ENCODE assay signal across 27 mouse cellular contexts in the genomic region with DNA sequence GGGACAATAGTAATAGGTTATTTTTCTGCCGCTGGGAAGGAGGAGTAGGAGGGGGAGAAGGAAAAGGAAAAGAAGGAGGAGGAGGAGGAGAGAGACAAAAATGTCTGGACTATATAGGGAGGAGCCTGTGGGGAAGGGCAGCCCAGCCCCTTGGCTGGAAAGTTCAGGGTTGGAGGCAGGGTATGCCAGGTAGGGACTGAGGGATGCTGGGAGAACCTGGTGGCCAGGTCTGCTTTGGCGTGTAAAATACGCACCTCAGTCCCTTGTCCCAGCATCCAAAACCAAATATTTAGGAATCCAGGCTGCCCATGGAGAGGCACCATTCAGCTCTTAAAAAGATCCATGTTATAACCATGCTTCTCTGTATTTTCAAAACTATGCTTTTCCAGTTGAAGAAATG. TPM values are rescaled to one million over a fixed set of nuclear protein-coding genes. Genes with fewer than 3 reads are reported as not detected.
A peak's percentile ranks its signal among the peaks of the same experiment; 100 is the strongest.
DNase-seq lines count a peak whose midpoint lies in the region; ATAC-seq and TF ChIP-seq lines count a peak whose summit lies in the region.
"Had no signal": no experiment of that assay in that cellular context is flagged by ENCODE, and none has a peak within 500 bp of the region (broad histone marks: within the 10 kb centered on the region; RNA-seq: fewer than 3 reads in every experiment).

No protein-coding gene starts in this region.

- DNase-seq in cerebellum, adult 11-12 months = peak; percentile 43
- no peak for DNase-seq in cerebellum, adult 11 months
- DNase-seq in spleen, adult 2 months (ENCODE audit: low read depth in 1 of 2, low spot score in 2 of 2) = no peak
- no peak for DNase-seq in spleen, adult 12 weeks (ENCODE audit: low spot score)
- no peak for DNase-seq in stomach, postnatal 0 days (ENCODE audit: low spot score)
- no peak for DNase-seq in adrenal gland, adult 2 months
- DNase-seq in ovary, postnatal 10 days (ENCODE audit: low spot score) = no peak
- DNase-seq: adrenal gland, postnatal 25 days; cerebellum, adult 2 months; gastrocnemius, adult 2 months; kidney, adult 9 months; kidney, postnatal 36 days; layer of hippocampus, adult 9-11 months; lung, postnatal 14 days; midbrain, embryonic 14.5 days; right cerebral cortex, postnatal 14 days had no signal

- peak overlapping the region; percentile 71 for H3K27ac ChIP-seq in spleen, adult 2 months (ENCODE audit: insufficient read depth, low read length)
- 0 out of 2 replicates have a peak overlapping the region, but pooled peaks have one; percentile 1 for H3K27ac ChIP-seq in stomach, postnatal 0 days (replicated peaks)
- no peak overlapping the region for H3K27ac ChIP-seq in forebrain, embryonic 13.5 days
- H3K27ac ChIP-seq: gastrocnemius, adult 2 months; hindbrain, embryonic 13.5 days; intestine, embryonic 15.5 days; limb, embryonic 15.5 days had no signal

- H3K9ac ChIP-seq in stomach, postnatal 0 days (ENCODE audit: low read length) = no peak overlapping the region
- no peak overlapping the region for H3K9ac ChIP-seq in forebrain, embryonic 13.5 days
- H3K9ac ChIP-seq: hindbrain, embryonic 13.5 days; intestine, embryonic 15.5 days; limb, embryonic 15.5 days had no signal

- 57% methylated on average over 3 of the region's 3 CpGs for WGBS in spleen, adult 2 months
- WGBS in stomach, postnatal 0 days = 57% methylated on average over 3 of the region's 3 CpGs
- WGBS in forebrain, embryonic 13.5 days = 91% methylated on average over 3 of the region's 3 CpGs

- no peak for TF ChIP-seq CTCF in spleen, adult 2 months (IDR thresholded peaks at IDR 0.05; ENCODE audit: extremely low read depth, insufficient read depth, insufficient read length, insufficient replicate concordance)
- TF ChIP-seq CTCF in stomach, postnatal 0 days (IDR thresholded peaks at IDR 0.05; ENCODE audit: low read depth) = no peak

- no peak for TF ChIP-seq POLR2A in spleen, adult 2 months (IDR thresholded peaks at IDR 0.05; ENCODE audit: low read depth, low read length)

- no peak overlapping the region for H3K4me2 ChIP-seq in stomach, postnatal 0 days (replicated peaks; ENCODE audit: low read depth)
- H3K4me2 ChIP-seq in forebrain, embryonic 13.5 days = no peak overlapping the region
- H3K4me2 ChIP-seq: intestine, embryonic 15.5 days; limb, embryonic 15.5 days had no signal

- no peak overlapping the region for H3K4me3 ChIP-seq in spleen, adult 2 months (ENCODE audit: extremely low read depth, insufficient read depth, insufficient read length)
- H3K4me3 ChIP-seq in stomach, postnatal 0 days (ENCODE audit: low read depth, low read length) = no peak overlapping the region
- H3K4me3 ChIP-seq in forebrain, embryonic 13.5 days = no peak overlapping the region
- H3K4me3 ChIP-seq: embryonic facial prominence, embryonic 10.5 days; gastrocnemius, adult 2 months; hindbrain, embryonic 13.5 days; intestine, embryonic 15.5 days; limb, embryonic 15.5 days had no signal

- TF ChIP-seq EP300 in stomach, postnatal 0 days (optimal IDR thresholded peaks at IDR 0.05) = no peak

- no peak for ATAC-seq in stomach, postnatal 0 days (ENCODE audit: low FRiP score, low TSS enrichment)
- no peak for ATAC-seq in forebrain, embryonic 13.5 days
- ATAC-seq: intestine, embryonic 15.5 days had no signal

- H3K4me1 ChIP-seq in spleen, adult 2 months (ENCODE audit: control insufficient read depth, insufficient read depth, insufficient read length) = peaks cover 17% of the 10 kb centered on the region; the same call in 1 of the 2 replicates
- no peaks in the 10 kb centered on the region; the same call in 1 of the 2 replicates for H3K4me1 ChIP-seq in stomach, postnatal 0 days (replicated peaks; ENCODE audit: control insufficient read depth, insufficient read depth)
- peaks cover 36% of the 10 kb centered on the region for H3K4me1 ChIP-seq in forebrain, embryonic 13.5 days

- H3K27me3 ChIP-seq in spleen, adult 2 months (ENCODE audit: control insufficient read depth, insufficient read depth, low read length) = no peaks in the 10 kb centered on the region
- no peaks in the 10 kb centered on the region for H3K27me3 ChIP-seq in stomach, postnatal 0 days (ENCODE audit: control insufficient read depth, insufficient read depth, low read length)
- peaks cover 18% of the 10 kb centered on the region for H3K27me3 ChIP-seq in forebrain, embryonic 13.5 days
- H3K27me3 ChIP-seq: intestine, embryonic 15.5 days; limb, embryonic 15.5 days had no signal

- no peaks in the 10 kb centered on the region for H3K9me3 ChIP-seq in stomach, postnatal 0 days (ENCODE audit: control insufficient read depth, low read length)
- H3K9me3 ChIP-seq in forebrain, embryonic 13.5 days (replicated peaks) = no peaks in the 10 kb centered on the region
- H3K9me3 ChIP-seq: embryonic facial prominence, embryonic 10.5 days; hindbrain, embryonic 13.5 days; intestine, embryonic 15.5 days; limb, embryonic 15.5 days had no signal

- no peaks in the 10 kb centered on the region for H3K36me3 ChIP-seq in spleen, adult 2 months (ENCODE audit: control insufficient read depth, insufficient read depth, low read length)
- H3K36me3 ChIP-seq in stomach, postnatal 0 days (ENCODE audit: control insufficient read depth, insufficient read depth, low read length) = no peaks in the 10 kb centered on the region
- H3K36me3 ChIP-seq in forebrain, embryonic 13.5 days (ENCODE audit: poor library complexity, severe bottlenecking) = no peaks in the 10 kb centered on the region
- H3K36me3 ChIP-seq: embryonic facial prominence, embryonic 10.5 days; hindbrain, embryonic 13.5 days; intestine, embryonic 15.5 days; limb, embryonic 15.5 days had no signal

RNA-seq across cellular contexts. Expression of a gene that starts 1.8 kb away (rescaled TPM):
- 38.6 and 41.1 TPM in 2 replicates for polyA plus RNA-seq in spleen, adult 2 months (2012; rRNA removed)
- 41.4 and 42.9 TPM in 2 replicates for polyA plus RNA-seq in stomach, postnatal 0 days (2015; fragmentation: Nextera tagmentation; extraction: Ambion mirVana)
- polyA plus RNA-seq in forebrain, embryonic 13.5 days (2015; fragmentation: Nextera tagmentation; extraction: Ambion mirVana) = 124 and 129 TPM in 2 replicates
- 10 to 100 TPM; 46.7 to 49.6 TPM for total RNA-seq in adrenal gland, adult 2 months (2021)
- polyA plus RNA-seq in adrenal gland, adult 2 months (2012; rRNA removed) = 25.3 and 29.8 TPM in 2 replicates

RNA-seq across cellular contexts. Expression of a gene that starts 9.2 kb away (rescaled TPM):
- 0.18 and 0.42 TPM in 2 replicates for polyA plus RNA-seq in spleen, adult 2 months (2012; rRNA removed)
- polyA plus RNA-seq in stomach, postnatal 0 days (2015; fragmentation: Nextera tagmentation; extraction: Ambion mirVana) = not detected in 2 replicates
- 0.15 and 0.19 TPM in 2 replicates for polyA plus RNA-seq in forebrain, embryonic 13.5 days (2015; fragmentation: Nextera tagmentation; extraction: Ambion mirVana)
- total RNA-seq in adrenal gland, adult 2 months (2021) = 1 to 10 TPM in 1 of 2 experiments, not detected in 1; 3.9 TPM
- 2.9 and 4.4 TPM in 2 replicates for polyA plus RNA-seq in adrenal gland, adult 2 months (2012; rRNA removed)
- total RNA-seq: common myeloid progenitor, adult 5-6 weeks; gastrocnemius, adult 2 months; heart, postnatal 10 days; megakaryocyte, adult 5-6 weeks had no signal
- polyA plus RNA-seq: cerebellum, adult 2 months; embryonic facial prominence, embryonic 10.5 days; forebrain, embryonic 11.5 days; intestine, embryonic 15.5 days; limb, embryonic 15.5 days; liver, embryonic 16.5 days; midbrain, embryonic 14.5 days; neural tube, embryonic 14.5 days had no signal
